Mouse (Mus musculus) left cerebral cortex, adult 8-10 months (tissue): ENCODE results near the gene Hist1h3f. TPM values are rescaled to one million over a fixed set of nuclear protein-coding genes. Genes with fewer than 3 reads are reported as not detected.
"Not testable (repeated sequence)": the region's sequence is repeated elsewhere in the genome, so short reads cannot be mapped to it uniquely, and the experiment has no call there.

Experiments
- DNase-seq, 2 experiments: peaks; one replicate each; pipeline ENCODE4 v3.0.0; 2022; ENCODE audit warnings: low spot score in 2 of 2
- microRNA-seq, 2 experiments: library from miRNA; unstranded; fragments of <30 nt; microRNA quantifications; one replicate each; pipeline ENCODE4 v1.2.0; 2022
- total RNA-seq, 4 experiments: library from RNA; stranded (reverse); gene quantifications; 2 replicates each; pipeline ENCODE4 v1.2.4; 2022

Hist1h3f gene
- total RNA-seq, 4 experiments from 2014 or later, result 15.3 to 21.8 (median 16.6) TPM

GRCm38 (mm10) chr13:23581408-23582218 lies 37.8 kb downstream of the Hist1h3f start, which contains the start of gene Hist1h4d:
Gene Hist1h4d, plus strand, starts transcription at chr13:23581598.
- DNase-seq, result peak; percentile 96 to 99

- DNase-seq, result no peak
Measured at GRCm38 (mm10) chr13:23582219-23583056, 38.6 kb downstream of the Hist1h3f start.

- DNase-seq, result no peak
Measured at GRCm38 (mm10) chr13:23583387-23584068, 39.7 kb downstream of the Hist1h3f start.

- DNase-seq, result no peak
Measured at GRCm38 (mm10) chr13:23584331-23584730, 40.5 kb downstream of the Hist1h3f start.

- DNase-seq, result peak; percentile 51 to 66
Measured at GRCm38 (mm10) chr13:23585029-23585441, 41.2 kb downstream of the Hist1h3f start.

GRCm38 (mm10) chr13:23585442-23586098 lies 41.7 kb downstream of the Hist1h3f start:
- DNase-seq, result peak; percentile 51 to 71

DNA sequence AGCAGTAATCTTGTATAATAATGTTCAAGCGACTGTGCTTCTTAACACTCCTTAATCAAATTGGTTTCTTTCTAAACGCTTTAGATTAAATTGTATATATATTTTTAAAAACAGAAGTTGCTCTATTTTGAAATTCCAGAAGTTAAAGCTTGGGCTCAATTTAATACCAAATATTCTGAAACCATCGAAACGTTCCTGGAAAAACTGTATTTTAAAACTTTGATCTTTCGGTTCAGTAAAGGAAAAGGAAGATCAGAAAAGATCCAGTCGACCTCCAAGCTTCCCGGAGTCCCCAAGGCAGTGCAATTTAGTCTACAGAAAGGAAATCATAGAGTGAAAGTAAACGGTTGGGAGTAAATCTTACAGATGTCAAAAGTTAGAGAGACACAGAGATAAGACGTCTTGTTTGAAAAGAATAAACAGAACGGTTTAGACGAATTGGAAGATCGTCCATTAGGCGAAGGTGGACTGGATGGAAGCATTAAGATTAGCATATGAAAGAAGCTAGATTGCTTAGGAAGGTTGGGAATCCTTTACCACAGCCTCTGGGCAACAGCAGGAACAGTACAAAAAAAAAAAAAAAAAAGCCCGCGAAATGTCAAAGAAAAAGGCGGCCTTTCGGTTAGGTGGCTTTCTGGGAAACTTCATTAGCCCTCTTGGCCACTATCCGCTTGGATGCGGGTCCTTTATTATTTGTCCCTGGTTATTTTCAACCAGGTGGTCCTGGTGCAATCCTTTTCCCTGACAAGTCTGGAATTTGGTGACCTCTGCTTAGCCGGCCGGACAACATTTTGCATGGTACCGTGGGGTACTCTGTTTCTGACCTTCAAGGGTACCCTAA lies 42.5 kb downstream of the Hist1h3f start:
- DNase-seq, result no peak

- DNase-seq, result no peak
Measured at GRCm38 (mm10) chr13:23586940-23587225, 43.0 kb downstream of the Hist1h3f start.

GRCm38 (mm10) chr13:23591206-23591605 lies 47.4 kb downstream of the Hist1h3f start:
- no peak for DNase-seq

- not testable (repeated sequence) for DNase-seq
Measured at GRCm38 (mm10) chr13:23591886-23592285, 48.0 kb downstream of the Hist1h3f start.

GRCm38 (mm10) chr13:23592614-23593013 lies 48.8 kb downstream of the Hist1h3f start:
- no peak for DNase-seq

- no peak for DNase-seq
Measured at GRCm38 (mm10) chr13:23593051-23593770, 49.4 kb downstream of the Hist1h3f start.

Small RNA genes lying within 50 kb of the gene (microRNA-seq; reads per million reads assigned to microRNA genes)
- 0 reads per million in 2 experiments for gene Gm44297
- gene Gm44359, result 0 reads per million in 2 experiments
- gene Gm44394, result 0 reads per million in 2 experiments
- 0.21 to 0.22 reads per million in 2 experiments for gene n-TStga1

Other genes with a start within 250 kb of the Hist1h3f start
- 10 to 100 TPM; 24.9 to 29.0 (median 26.7) TPM for gene Zfp322a, start 174.8 kb upstream of the Hist1h3f start, total RNA-seq
- 1 to 10 TPM; 8.1 to 9.3 (median 8.6) TPM for gene Abt1, start 120.2 kb upstream of the Hist1h3f start, total RNA-seq
- gene Btn1a1, start 78.2 kb upstream of the Hist1h3f start, total RNA-seq, result under 1 TPM in 2 of 4 experiments, not detected in 2; 0.09 to 0.13 TPM
- 1 to 10 TPM in 2 of 4 experiments, under 1 TPM in 2; 0.63 to 1.1 (median 0.99) TPM for gene Btn2a2, start 55.2 kb upstream of the Hist1h3f start, total RNA-seq
- 100 to 1,000 TPM; 263 to 358 (median 294) TPM for gene Hist1h4h, start 13.0 kb upstream of the Hist1h3f start, total RNA-seq
- gene Hist1h2af, start 10.1 kb upstream of the Hist1h3f start, total RNA-seq, result 10 to 100 TPM in 1 of 4 experiments, 1 to 10 TPM in 2, not detected in 1; 1.7 to 10.6 (median 3.0) TPM
- gene Hist1h3g, start 8.6 kb upstream of the Hist1h3f start, total RNA-seq, result 1 to 10 TPM; 3.7 to 6.0 (median 4.2) TPM
- gene Hist1h2bh, start 660 bp upstream of the Hist1h3f start, total RNA-seq, result 1 to 10 TPM in 2 of 4 experiments, under 1 TPM in 2; 0.84 to 1.6 (median 0.98) TPM
- gene Hist1h4f, start 7.6 kb downstream of the Hist1h3f start, total RNA-seq, result 100 to 1,000 TPM; 153 to 191 (median 171) TPM
- gene Hist1h1d, start 9.2 kb downstream of the Hist1h3f start, total RNA-seq, result 1 to 10 TPM; 3.4 to 4.2 (median 3.5) TPM
- gene Hist1h3e, start 18.3 kb downstream of the Hist1h3f start, total RNA-seq, result 10 to 100 TPM; 43.6 to 61.8 (median 54.4) TPM
- 1 to 10 TPM; 3.0 to 5.2 (median 4.7) TPM for gene Hist1h2ae, start 27.2 kb downstream of the Hist1h3f start, total RNA-seq
- gene Hist1h2bg, start 27.3 kb downstream of the Hist1h3f start, total RNA-seq, result 10 to 100 TPM; 60.3 to 72.4 (median 70.0) TPM
- 10 to 100 TPM; 23.0 to 26.4 (median 24.2) TPM for gene Hist1h2bf, start 30.1 kb downstream of the Hist1h3f start, total RNA-seq
- 1 to 10 TPM; 1.3 to 6.6 (median 3.8) TPM for gene Hist1h2ad, start 30.3 kb downstream of the Hist1h3f start, total RNA-seq
- 10 to 100 TPM in 2 of 4 experiments, 1 to 10 TPM in 2; 8.9 to 11.8 (median 10.0) TPM for gene Hist1h3d, start 31.7 kb downstream of the Hist1h3f start, total RNA-seq
- gene Hist1h4d, start 37.5 kb downstream of the Hist1h3f start, total RNA-seq, result 100 to 1,000 TPM; 126 to 155 (median 139) TPM
- 1 to 10 TPM; 5.5 to 9.6 (median 7.2) TPM for gene Hist1h2be, start 77.1 kb downstream of the Hist1h3f start, total RNA-seq
- 10 to 100 TPM; 61.9 to 65.4 (median 62.5) TPM for gene Hist1h1e, start 78.5 kb downstream of the Hist1h3f start, total RNA-seq
- 1 to 10 TPM; 1.4 to 2.3 (median 1.9) TPM for gene Hist1h2ac, start 139.9 kb downstream of the Hist1h3f start, total RNA-seq
- 10 to 100 TPM; 26.9 to 40.2 (median 30.0) TPM for gene Hist1h2bc, start 140.1 kb downstream of the Hist1h3f start, total RNA-seq
- gene Hist1h1t, start 151.8 kb downstream of the Hist1h3f start, total RNA-seq, result under 1 TPM in 1 of 4 experiments, not detected in 3; 0.41 TPM
- 100 to 1,000 TPM in 2 of 4 experiments, 10 to 100 TPM in 2; 87.8 to 116 (median 99.2) TPM for gene Hist1h4c, start 154.4 kb downstream of the Hist1h3f start, total RNA-seq
- 1 to 10 TPM; 3.4 to 7.7 (median 4.6) TPM for gene Hfe, start 166.8 kb downstream of the Hist1h3f start, total RNA-seq
- gene Hist1h1c, start 194.8 kb downstream of the Hist1h3f start, total RNA-seq, result 10 to 100 TPM; 69.7 to 80.4 (median 72.8) TPM
- gene Hist1h3c, start 201.6 kb downstream of the Hist1h3f start, total RNA-seq, result 1 to 10 TPM; 1.1 to 3.3 (median 2.8) TPM
- gene Hist1h2bb, start 202.7 kb downstream of the Hist1h3f start, total RNA-seq, result 10 to 100 TPM; 12.3 to 18.8 (median 16.3) TPM
- gene Hist1h2ab, start 207.1 kb downstream of the Hist1h3f start, total RNA-seq, result 10 to 100 TPM; 18.4 to 30.4 (median 21.0) TPM
- 10 to 100 TPM in 1 of 4 experiments, 1 to 10 TPM in 3; 5.3 to 12.2 (median 8.1) TPM for gene Hist1h3b, start 208.2 kb downstream of the Hist1h3f start, total RNA-seq
- 10 to 100 TPM; 53.3 to 70.8 (median 63.3) TPM for gene Hist1h4b, start 213.0 kb downstream of the Hist1h3f start, total RNA-seq
- 10 to 100 TPM; 43.4 to 63.5 (median 58.0) TPM for gene Hist1h4a, start 217.2 kb downstream of the Hist1h3f start, total RNA-seq
- 10 to 100 TPM; 33.9 to 55.0 (median 40.9) TPM for gene Hist1h3a, start 218.3 kb downstream of the Hist1h3f start, total RNA-seq
- gene Hist1h1a, start 219.6 kb downstream of the Hist1h3f start, total RNA-seq, result 10 to 100 TPM; 29.7 to 32.8 (median 30.7) TPM
- not detected for gene Trim38, start 225.9 kb downstream of the Hist1h3f start, total RNA-seq